Mouse (Mus musculus): Measurements from ENCODE around the gene Treml1.

Gene Treml1

DNA sequence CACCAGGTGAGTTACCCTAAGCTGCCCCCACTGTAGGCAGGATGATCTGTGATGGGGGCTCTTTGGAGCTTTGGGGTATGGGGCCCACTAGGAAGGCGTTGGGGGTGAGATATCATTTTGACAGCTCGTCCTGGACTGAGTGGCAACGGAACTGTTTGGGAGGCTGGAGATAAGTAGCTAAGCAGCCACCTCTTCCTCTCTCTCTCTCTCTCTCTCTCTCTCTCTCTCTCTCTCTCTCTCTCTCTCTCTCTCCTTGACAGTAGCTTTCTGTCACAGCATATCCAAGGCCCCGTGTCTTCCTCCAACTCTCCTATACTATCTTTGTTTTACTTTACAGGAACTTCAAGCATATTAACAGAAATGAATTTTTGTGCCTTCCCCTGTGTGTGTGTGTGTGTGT is 746 bp downstream of the Treml1 start:
- DNase-seq (ENCODE audit: low spot score) = no peak

DNA sequence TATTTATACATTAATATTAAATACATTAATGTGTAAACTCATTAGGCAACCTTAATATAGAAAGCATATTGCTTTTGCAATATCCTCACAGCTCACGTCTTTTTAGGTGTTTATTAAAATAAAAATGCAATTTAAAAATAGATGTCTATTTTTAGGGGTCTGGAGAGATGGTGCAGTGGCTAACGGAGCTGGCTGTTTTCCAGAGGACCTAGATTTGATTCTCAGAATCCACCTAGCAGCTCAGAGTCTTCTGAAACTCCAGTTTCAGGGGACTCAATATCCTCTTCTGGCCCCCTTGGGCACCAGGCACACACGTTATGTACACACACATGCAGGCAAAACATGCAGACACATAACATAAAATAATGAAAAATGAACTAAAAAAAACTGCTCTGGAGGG is 2.6 kb downstream of the Treml1 start:
- no peak for DNase-seq (ENCODE audit: low spot score)

DNA sequence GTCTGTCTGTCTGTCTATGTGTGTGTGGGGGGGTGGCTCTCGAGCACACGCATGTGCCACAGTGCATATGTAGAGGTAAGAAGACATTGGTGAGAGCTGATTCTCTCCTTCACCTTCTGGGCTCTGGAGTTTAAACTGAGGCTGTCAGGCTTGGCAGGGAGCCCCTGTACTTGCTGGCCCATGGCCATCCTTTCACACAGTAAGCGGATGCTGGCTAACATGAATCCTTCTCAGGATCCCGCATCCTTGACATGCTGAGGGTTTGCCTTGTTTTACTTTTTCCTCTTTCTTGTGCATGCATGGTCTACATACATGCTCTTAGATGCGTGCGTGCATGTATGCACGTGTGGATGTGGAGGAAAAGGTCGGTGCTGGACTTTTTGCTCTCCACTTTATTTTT is 3.2 kb downstream of the Treml1 start:
- no peak for DNase-seq (ENCODE audit: low spot score)

DNA sequence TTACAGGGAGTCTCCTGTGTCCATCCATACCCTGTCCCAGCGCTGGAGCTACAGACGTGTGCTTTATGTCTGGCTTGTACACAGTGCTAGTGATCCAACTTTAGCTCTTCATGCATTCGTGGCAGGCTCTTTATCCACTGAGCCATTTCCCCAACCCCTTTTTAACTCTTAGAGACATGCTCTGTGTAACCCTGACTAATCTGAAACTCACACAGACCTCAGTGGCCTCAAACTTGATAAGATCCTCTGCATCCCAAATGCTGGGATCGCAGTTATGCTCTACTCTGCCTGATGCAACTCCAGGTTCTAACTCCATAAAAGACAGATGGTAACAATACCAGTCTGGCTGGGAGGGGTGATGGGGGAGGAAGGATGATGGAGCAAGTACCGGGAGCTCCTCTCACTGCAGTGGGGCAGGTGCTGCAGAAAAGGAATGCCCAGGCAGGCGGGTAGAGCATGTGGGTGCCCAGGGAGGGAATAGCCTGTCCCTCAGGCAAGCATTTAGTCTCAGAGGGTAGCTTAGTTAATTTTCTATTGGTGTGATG is 3.8 kb downstream of the Treml1 start:
- no peak for DNase-seq (ENCODE audit: low spot score)

GRCm38 (mm10) chr17:48365511-48366155 is 5.9 kb downstream of the Treml1 start:
- no peak for DNase-seq (ENCODE audit: low spot score)

DNA sequence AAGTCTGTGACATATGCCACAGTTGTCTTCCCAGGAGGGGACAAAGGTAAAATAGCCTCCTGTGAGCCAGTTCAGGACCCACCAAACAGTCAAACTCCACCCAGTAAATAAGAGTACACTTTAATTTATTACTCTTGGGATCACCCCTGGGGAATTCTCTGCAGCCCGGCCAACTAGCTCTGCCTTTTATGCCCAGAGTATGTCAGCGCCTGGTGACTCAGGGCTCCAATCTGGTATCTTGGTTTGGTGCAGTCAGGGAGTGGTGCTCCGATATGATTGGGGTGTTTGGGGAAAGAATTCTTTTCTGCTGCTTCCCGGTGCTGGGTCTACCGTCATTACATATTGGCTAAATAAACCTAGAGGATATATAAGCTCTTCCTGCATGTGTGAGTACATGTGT is 7.1 kb downstream of the Treml1 start:
- no peak for DNase-seq (ENCODE audit: low spot score)

DNA sequence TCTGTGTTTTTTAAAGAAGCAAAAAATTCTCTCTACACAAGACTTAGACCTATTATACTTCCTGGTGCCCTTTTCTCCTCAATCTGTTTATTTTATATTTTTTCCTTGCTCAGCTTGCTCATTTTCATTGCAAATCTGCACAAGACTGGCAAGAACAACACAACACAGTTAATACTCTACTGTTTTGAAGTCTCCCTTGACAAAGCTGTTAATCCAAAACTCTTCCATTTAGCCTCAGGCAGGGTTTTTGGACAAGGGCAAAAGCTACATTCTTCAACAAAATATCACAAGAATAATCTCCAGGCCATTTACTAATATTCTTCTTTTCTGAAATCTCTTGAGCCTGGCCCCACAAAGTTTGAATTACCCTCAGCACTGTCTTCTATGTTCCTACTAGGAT is 11.9 kb downstream of the Treml1 start:
- DNase-seq (ENCODE audit: low spot score) = no peak

- DNase-seq (ENCODE audit: low spot score) = no peak
These were observed 13.3 kb downstream of the Treml1 start for GRCm38 (mm10) chr17:48372987-48373386.

- DNase-seq (ENCODE audit: low spot score) = no peak
These were observed 16.4 kb downstream of the Treml1 start for GRCm38 (mm10) chr17:48376102-48376501.

GRCm38 (mm10) chr17:48379050-48379449 is 19.3 kb downstream of the Treml1 start:
- no peak for DNase-seq (ENCODE audit: low spot score)

- no peak for DNase-seq (ENCODE audit: low spot score)
These were observed 26.2 kb downstream of the Treml1 start for GRCm38 (mm10) chr17:48385786-48386461.

DNA sequence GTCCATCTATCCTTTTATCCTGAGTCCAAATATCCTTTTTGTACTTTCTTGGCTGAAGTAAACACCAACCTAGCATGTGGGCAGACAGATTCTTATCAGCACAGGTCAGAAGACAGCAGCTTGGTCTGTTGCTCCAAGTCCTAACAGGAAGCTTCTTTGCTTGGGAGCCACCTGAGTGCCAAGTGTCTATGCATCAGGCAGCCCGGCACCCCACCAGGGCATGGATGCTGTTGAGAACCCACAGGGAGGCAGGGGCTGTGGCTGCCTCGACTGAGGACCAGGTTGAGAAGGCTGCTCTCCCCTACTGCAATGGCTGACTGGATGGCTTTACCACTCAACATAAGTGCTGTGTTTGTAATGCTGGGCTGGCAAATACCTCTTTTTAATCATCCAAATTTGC is 28.9 kb downstream of the Treml1 start:
- no peak for DNase-seq (ENCODE audit: low spot score)

- no peak for DNase-seq (ENCODE audit: low spot score)
These were observed 29.7 kb downstream of the Treml1 start for GRCm38 (mm10) chr17:48389442-48389841.

- DNase-seq (ENCODE audit: low spot score) = no peak
These were observed 31.7 kb downstream of the Treml1 start for GRCm38 (mm10) chr17:48391446-48391845.

GRCm38 (mm10) chr17:48392616-48393015 is 32.9 kb downstream of the Treml1 start:
- no peak for DNase-seq (ENCODE audit: low spot score)

GRCm38 (mm10) chr17:48401710-48402109 is 42.0 kb downstream of the Treml1 start:
- DNase-seq (ENCODE audit: low spot score) = no peak

GRCm38 (mm10) chr17:48402751-48403150 is 43.0 kb downstream of the Treml1 start:
- no peak for DNase-seq (ENCODE audit: low spot score)

- no peak for DNase-seq (ENCODE audit: low spot score)
These were observed 44.1 kb downstream of the Treml1 start for GRCm38 (mm10) chr17:48403848-48404247.

GRCm38 (mm10) chr17:48404706-48405105 is 45.0 kb downstream of the Treml1 start:
- DNase-seq (ENCODE audit: low spot score) = no peak

DNA sequence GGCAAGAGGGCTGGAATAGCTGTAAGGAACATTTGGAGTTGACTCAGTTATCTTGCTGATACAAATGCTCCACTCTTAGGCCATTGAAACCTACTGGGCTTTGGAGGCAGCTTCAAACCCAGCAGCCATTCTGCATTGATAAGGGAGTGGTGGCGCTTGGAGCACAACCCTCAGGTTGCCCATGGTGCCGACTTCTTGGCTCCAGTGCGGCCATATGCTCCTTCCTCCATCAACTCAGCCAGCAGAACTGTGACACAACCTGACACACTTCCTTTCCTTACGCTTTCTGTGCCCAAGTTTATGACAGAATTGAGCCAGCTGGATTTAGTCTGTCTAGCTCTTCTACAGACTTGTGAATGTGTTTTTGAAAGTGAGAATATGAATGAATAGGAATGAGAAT is 47.4 kb downstream of the Treml1 start:
- DNase-seq (ENCODE audit: low spot score) = no peak

DNA sequence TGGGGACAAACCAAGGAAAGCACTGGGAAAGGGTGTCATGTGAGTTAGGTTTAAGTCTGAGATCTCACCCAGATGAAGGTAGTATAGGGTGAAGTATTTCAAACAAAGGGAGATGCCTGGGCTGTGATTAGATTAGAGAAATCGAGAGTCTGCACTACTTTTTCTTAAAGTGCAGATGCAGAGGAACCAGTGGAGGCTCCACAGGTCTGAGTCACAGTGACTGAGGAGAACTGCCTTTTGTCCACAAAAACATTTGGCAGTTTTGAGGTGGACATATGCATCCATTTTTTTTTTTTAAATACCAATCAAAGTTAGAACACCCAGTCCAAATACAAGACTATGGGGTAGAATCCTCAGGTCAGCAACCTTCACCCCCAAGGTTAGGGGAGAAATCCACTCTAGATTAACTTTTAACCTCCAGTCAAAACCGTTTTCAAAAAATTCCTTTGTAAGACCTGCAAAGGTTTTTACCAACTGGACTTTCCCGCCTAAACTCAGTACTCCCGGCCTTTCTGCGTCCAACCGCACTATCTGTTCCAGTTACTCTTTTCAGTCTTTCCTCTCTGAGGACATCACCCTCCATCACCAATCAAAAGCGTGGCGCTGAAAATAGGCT is 48.3 kb downstream of the Treml1 start:
- DNase-seq (ENCODE audit: low spot score) = no peak

DNA sequence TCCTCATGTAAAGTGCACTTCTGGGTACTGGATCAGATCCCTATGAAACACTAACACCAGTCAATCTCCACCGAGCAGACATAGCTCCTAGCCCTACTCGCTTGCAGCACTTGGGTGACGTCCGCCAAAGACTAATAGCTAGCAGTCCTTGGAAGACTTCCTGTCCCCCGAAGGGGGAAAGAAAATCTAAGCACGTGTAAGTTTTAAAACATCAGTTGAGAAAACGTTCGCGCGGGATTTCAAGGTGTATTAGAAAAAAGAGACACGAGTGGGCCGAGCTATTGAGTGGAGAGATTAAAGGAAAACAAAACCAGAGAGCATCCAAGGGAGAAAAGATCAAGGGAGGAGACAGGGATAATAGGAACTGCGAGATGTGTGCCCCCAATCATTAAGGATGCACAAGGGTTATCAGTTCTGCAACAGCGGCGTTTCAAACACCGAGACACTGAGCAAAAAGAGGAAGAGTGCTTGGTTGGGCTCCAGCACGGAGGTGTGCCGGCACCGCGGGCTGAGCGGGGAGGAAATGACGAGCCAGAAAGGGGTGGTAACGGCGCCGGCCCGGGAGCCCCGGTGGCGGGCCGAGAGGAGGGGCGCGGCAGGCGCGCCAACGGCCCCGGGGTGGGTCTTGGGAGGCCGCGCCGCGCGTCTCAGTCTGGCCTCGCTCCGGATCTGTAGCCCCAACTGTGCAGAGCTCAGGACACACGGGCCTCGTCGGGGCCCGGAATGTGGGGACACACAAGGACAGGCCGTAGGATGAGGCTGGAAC is 49.0 kb downstream of the Treml1 start:
- DNase-seq (ENCODE audit: low spot score) = peak; percentile 54
